Mouse (Mus musculus): Measurements from ENCODE around the gene Gm9944.

Gene Gm9944

DNA sequence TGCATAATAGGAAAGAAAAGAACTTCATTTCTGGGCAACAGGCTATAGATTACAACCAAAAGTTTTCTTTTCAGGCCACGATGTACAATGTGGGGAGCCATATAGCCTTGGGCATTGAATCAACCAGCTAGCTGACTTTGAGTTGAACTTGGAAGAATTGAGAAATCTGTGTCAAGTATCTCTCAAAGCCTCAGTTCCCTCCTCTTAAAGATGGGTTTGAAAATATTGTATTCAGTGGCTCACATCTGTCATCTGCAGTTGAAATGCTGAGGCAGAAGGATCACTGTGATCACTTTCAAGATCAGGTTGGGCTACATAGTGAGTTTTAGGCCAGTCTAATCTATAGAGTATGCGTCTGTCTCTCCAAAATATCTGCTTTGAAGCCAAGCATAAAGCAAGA, at the start of gene Gm9944:
Gm9944 (minus strand) TSS at position 101 of the 400 bp plus-strand sequence.
- DNase-seq (ENCODE audit: low read depth, low spot score) = no peak

DNA sequence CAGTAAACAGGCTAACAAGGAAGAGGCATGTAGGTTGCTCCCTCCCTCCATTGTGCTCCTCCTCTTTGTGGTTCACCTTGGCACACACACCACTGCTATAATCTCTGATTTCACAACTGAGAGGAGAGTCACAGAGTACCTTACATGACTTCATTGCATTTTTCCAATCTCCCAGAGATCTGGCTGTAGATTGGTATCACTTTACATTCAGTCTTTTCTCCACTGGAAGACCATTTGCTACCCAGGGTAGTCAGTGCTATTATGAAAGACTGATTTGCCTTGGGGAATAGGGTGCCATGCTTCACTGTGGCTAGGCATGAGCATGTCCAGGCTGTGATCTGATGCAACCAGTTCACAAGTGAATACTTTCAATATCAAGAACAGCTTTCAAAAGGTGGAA, 40.2 kb upstream of the Gm9944 start:
- DNase-seq (ENCODE audit: low read depth, low spot score) = no peak

DNA sequence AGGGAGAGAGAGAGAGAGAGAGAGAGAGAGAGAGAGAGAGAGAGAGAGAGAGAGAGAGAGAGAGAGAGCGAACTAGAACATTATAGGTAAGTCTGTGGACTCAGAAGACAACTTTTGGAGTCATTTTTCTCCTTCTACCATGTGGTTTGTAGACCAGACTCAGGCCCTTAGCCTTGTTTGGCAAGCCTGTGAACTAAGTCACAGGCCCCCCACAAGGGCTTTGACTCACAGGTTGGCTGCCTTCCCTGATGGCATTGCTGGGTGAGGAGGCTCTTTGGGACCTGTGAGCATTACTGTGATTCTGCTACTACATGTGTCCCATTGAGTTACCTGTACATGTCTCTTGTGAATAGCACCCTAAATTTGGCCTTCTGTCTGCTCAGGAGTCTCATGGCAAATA, 15.0 kb upstream of the Gm9944 start:
- no peak for DNase-seq (ENCODE audit: low read depth, low spot score)

DNA sequence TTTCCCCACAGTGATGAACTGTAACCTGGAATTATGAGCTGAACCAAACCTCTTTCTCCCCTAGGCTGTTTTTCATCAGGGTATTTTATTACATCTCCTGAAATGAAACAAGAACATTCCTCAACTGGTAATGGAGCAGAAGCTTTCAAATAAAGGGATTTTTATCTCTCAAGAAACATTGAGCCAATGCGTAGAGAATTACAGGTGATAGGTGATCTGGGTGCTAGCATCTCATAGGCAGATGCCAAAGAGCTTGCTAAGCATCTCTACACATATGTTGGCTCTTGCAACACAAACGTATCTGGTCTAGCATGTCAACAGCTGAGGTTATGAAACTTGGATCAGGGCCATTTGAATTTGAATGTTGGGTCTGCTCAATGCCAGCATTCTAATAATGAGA, 12.1 kb upstream of the Gm9944 start:
- DNase-seq (ENCODE audit: low read depth, low spot score) = no peak

DNA sequence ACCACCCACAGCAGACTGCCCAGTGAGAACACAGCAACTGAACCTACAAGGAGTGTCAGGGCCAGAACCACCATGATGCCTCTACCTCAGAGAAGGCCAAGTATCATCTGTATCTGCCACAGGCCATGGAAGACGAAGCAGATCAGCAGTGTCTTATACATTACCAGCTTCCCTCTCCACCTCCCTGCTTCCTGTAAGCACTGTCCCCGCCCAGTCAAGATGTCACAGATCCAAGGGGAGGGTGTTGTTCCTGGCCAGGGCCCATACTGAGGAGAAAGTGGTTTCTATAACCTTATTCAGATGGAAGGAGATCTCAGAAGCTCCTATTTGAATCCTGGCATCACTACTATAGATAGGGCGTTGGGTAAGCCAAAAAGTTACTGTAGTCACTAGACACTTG, 10.5 kb upstream of the Gm9944 start, which contains the start of gene Aadacl3:
Aadacl3 (minus strand) TSS at position 101 of the 400 bp plus-strand sequence.
- DNase-seq (ENCODE audit: low read depth, low spot score) = no peak

DNA sequence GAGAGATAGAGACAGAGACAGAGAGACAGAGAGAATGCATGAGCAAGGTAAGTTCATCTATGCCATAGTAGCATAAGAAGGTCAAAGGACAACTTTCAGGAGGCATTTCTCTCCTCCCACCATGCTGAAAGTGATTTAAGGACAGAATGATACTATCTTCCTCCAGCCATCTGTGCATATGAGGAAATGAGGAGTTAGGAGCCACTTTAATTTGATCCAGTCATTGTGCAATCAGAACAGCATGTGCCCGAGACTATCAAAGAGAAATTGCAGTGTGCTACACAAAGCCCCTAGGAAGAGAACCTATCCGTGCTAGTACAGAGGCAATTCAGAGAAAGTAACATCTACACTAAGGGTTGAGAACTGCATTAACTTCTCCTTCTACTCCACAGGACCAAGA, 4.6 kb downstream of the Gm9944 start:
- no peak for DNase-seq (ENCODE audit: low read depth, low spot score)

DNA sequence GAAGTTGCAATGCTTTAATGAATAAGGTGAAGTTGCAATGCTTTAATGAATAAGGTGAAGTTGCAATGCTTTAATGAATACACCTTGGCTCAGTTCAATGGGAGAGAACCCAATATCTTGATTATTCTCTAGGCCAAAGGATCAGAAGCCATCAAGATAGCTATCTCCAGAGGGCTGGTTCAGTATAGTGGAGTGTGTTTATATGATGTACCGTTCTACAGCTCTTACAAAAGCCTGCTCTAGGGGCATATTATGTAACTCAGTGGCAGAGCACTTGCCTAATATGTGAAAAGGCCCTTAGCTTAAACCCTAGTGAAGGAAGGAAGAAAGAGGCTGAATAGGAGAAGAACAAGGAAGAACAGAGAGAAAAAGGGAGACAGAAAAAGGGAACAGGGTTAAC, 11.5 kb downstream of the Gm9944 start:
- no peak for DNase-seq (ENCODE audit: low read depth, low spot score)

DNA sequence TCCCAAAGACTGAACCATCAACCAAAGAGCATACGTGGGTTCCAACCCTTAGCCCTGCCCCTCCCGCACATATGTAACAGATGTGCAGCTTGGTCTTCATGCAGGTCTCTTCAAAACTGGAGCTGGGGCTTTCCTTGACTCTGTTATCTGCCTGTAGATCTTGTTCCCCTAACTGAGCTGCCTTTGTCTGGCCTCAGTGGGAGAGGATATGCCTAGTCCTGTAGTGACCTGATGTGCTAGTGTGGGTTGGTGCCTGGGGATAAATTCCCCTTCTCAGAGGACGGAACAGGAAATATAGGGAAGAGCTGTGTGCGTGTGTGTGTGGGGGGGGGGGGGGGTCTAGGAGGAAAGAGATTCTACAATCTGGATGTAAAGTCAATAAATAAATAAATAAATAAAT, 12.0 kb downstream of the Gm9944 start:
- no peak for DNase-seq (ENCODE audit: low read depth, low spot score)

DNA sequence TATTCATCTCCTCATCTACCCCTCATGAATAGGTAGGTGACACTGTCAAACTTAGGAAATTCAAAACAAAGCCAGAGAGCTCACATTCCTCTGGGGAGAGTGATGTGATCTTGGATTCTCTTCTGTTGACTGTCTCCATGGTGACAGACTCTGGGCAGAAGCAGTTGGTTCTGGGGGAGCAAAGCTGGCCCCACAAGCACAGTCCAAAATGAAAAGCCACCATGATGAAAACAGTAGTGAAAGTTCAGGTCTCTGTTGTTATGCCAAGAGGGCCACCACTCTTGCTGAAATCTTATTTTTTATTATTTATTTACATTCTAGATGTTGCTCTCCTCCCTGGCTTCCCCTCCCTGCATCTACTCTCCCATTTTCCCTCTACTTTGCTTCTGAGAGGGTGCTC, 14.4 kb downstream of the Gm9944 start, which contains the start of gene 1700012P22Rik:
1700012P22Rik (minus strand) TSS at position 101 of the 400 bp plus-strand sequence.
- no peak for DNase-seq (ENCODE audit: low read depth, low spot score)

DNA sequence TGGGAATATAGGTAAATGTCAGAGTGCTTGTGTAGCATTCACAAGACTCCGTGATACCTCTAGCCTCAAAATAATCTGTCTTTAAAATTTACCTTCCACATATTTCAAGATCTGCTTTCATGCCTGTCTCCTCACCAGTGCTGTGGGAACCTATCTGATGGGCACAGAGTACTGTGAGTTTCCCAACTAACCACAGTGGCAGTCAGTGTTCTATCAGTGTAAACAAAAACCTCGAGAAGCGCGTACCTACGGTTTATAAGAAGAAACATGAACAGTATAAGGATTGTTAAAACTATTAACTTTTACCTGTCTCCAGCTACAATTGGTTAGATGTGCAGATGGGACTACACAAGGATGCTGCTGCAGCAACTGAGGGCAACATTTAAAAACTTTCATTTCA, 19.9 kb downstream of the Gm9944 start:
- DNase-seq (ENCODE audit: low read depth, low spot score) = no peak

DNA sequence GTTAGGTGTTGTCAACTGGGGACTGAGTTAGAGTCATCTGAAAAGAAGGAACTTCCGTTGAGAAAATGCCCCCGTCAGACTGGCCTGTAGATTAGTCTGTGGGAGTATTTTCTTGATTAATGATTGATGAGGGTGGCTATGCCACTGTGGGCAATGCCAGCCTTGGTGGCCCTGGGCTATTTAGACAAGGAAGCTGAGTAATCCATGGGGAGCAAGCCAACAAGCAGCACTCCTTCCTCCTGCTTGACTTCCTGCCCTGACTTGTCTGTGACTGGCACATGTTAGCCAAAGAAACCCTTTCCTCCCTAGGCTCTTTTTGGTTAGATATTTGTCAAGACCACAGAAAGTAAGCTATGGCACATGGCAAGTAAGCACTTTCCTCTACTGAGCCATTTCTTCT, 22.4 kb downstream of the Gm9944 start:
- DNase-seq (ENCODE audit: low read depth, low spot score) = no peak

DNA sequence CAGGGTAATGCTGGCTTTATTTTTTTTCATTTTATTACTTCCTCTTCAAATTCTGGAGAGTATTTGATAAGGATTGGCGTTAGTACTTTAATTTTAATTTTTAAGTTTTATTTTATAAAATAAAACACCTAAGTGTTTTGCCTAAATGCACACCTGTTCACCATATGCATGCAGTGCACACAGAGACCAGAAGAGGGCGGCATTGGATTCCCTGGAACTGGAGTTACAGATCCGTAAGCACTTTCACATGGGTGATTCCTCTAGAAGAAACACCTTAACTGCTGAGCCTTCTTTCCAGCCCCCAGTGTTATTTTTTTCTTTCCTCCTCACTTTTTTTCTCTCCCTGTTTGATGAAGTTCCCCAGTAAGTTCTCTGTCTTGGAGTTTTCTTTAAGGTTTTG, 24.2 kb downstream of the Gm9944 start:
- DNase-seq (ENCODE audit: low read depth, low spot score) = peak; percentile 27

DNA sequence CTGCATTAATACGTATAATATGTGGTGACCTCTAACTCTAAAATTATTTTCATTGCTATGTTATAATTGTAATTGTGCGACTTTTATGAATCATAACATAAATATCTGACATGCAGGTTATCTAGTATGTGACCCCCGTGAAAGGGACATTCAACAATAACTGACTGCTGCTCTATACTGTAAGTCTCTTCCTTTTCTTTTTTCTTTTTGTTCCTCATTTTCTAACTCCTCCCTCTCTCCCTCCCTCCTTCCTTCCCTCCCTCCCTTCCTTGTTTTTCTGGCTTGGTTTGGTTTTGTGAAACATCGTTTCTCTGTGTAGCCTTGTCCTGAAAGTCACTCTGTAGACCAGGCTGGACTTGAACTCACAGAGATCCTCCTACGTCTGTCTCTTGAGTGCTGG, 28.5 kb downstream of the Gm9944 start:
- no peak for DNase-seq (ENCODE audit: low read depth, low spot score)

DNA sequence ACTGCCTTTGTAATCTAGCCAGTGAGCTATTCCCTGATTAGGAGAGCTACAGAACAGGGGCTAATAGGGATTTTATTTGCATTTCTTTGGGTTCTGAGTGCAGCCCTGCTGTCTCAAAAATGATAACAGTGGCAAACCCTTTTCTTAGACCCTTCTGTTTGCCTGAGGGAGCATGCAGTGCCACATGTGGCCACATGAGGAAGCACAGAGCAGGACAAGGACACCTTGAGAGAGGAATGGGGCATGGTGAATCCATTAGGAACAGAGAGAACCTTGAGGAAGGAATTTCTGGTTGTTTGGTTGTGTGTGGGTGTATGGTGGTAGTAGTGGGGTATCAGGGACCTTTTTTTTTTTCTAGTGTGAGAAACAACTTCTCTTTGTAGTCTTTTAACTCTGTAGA, 32.5 kb downstream of the Gm9944 start:
- peak; percentile 2 for DNase-seq (ENCODE audit: low read depth, low spot score)

DNA sequence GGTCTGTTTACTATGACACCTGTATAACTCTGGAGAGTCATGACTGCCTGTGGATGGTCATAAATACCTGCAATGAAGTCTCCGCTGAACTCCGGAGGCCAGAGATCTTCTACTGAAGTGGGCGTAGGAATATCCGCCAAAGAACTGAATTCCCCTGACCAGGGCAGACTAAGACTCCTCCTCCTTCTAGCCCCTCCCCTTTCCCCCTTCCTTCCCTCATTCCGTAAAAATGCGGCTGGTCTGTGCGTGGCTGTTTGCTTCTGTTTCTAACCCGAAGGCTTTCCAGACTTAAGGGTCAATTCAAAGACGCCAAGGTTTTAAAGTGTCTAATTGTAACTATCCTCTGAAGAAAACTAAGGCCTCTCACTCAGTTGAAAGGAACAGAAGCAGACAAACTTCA, 44.8 kb downstream of the Gm9944 start, which contains the start of gene Pramef12:
Pramef12 (minus strand) TSS at position 175 of the 400 bp plus-strand sequence.
- DNase-seq (ENCODE audit: low read depth, low spot score) = no peak

DNA sequence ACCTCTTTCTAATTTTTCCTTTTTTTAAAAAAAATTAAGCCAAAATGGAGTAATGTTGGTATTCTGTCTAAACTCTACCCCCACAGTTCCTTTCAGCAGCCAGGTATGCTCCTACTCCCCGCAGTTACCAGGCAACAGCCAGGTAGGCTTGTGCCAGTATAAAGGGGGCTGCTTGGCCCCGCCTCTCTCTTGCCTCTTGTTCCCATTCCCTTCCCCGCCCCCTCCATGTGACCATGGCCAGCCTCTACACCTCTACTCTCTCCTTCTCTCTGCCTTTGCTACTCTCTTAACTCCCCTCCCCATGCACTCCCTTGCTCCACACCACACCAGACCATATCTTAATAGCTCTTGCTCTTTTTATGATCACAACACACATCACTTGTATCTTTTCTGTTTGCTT, 46.9 kb downstream of the Gm9944 start:
- DNase-seq (ENCODE audit: low read depth, low spot score) = no peak

DNA sequence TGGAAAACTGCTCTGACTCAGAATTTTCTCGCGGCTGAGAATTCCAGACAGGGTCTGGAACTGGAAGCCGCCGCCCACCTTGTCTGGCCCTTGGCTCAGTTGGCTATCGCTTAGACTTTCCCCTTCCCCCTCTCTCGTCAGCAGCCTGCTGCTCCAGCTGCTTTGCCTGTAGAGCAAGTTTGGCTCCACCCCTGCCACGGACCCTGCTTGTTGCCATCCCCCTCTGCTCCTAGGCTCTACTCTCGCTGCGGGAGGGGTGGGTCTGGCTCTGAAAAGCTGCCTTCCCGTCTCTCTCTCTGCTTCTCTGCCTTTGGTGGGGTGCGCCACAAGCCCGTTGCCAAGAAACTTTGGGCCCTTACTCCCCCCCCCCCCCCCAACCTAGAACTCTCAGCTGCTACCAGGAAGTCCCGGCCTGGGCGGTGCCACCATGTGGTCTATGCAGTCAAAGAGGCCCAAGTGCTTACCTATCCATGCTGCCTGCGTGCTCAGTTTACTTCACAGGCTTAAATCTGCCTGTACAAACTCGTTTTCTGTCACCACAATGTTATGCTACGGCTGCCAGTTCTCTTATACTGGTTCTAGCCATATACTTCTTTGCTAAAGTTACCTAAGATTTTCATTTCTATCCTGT, 48.5 kb downstream of the Gm9944 start:
- DNase-seq (ENCODE audit: low read depth, low spot score) = no peak
